Mouse (Mus musculus): ENCODE measurements around the gene Hnrnpd.

Hnrnpd gene

DNA sequence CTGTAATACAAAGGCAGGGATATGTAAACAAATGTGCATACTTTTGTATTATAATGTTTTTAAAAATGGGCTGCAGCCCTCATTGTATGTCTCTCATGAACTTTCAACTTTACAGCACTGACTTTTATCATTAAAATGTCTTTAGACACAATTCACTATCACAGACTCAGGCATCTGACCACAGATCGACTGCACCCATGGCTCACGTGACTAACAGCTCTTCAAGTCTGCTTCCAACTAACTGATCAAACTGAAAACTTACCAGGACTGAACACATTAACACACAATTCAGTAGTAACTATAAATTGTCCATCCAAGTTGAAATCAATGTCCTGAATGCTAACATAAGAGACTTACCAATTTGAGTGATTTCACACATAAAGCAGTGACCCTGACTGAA lies 18.8 kb downstream of the Hnrnpd start:
- no peak for DNase-seq (ENCODE audit: low read depth, low spot score)

DNA sequence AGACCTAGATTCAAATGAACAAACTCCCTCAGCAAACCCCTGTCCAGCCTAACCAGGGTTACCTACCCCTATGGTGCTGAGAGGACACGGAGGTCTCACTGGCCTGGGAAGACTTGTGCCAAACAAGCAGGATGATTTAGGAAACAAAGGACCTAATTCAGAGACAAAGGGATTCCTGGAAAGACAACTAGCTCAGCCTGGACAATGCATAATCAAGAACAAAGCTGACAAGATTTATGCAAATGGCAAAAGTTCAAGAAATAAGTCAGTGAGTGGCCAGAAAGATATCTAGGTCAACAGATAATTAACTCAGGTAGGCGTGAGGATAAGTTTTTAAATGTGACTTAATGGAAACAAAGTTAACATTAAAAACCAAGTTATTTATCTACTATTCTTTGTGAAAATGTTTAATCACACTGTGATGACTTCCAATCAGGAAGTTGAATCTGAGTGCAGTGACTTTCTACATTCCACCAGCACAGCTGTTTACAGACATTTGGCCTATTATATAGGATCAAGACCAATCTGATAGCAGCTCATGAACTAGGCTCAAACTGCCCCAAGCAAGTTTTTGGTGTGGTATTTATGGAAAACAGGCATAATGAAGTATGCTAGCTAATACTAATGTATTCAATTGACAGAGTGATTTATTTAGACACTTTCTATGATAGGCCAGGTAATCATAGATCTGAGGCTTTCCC lies 19.4 kb downstream of the Hnrnpd start:
- no peak for DNase-seq (ENCODE audit: low read depth, low spot score)

DNA sequence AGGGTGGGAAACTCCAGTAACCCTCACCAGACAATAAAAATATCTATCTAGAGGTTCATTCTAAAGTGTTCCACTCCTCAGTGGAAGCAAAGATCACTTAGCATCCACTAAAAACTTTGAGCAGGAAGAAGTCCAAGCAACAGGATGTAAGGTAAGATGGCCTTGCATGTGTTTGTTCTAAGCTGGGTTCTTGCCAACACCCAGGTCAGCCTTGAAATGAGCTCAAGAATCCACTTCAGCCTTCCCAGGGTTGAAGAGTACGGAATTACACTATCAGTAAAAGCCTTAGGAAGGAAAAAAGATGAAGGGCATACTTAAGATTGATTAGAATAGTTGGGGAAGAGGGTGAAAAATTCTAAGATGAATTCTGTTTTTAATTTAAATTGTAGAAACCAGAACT lies 20.1 kb downstream of the Hnrnpd start:
- no peak for DNase-seq (ENCODE audit: low read depth, low spot score)

DNA sequence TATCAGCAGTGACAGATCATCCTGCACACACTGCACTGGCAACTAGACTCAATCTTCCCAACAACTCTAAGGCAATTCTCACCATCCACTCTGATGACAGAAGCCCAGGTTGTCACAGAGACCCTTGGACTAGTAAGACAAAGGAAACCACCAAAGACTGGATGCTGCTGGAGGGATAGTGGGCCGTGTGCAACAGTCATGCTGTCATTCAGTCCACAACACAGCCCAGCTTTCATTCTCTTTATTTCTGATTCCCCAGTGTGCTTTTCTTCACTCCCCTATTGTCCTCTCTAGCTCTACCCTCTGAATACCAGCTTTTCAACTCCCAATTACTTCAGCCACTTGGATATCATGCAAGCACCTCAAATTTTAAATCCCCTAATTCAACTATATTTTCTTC lies 24.9 kb downstream of the Hnrnpd start:
- peak; percentile 37 for DNase-seq (ENCODE audit: low read depth, low spot score)

DNA sequence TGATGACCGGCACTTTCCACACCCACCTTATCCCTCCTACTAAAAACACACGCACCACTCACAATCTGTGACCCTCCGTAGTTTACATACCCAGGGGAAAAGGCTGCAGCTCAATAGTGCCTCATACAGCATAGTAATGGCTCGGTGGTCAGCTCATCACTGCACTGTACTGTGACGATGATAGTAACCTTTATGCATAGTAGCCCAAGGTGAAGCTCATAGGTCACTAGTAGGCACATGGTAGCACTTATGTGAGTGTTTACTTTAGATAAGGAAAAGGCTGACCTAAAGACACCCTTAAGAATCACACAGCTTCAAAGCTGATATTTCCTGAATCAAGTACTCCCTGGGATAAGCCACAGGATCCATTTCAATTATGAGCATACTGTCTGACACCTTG lies 26.2 kb downstream of the Hnrnpd start:
- DNase-seq (ENCODE audit: low read depth, low spot score), result no peak

DNA sequence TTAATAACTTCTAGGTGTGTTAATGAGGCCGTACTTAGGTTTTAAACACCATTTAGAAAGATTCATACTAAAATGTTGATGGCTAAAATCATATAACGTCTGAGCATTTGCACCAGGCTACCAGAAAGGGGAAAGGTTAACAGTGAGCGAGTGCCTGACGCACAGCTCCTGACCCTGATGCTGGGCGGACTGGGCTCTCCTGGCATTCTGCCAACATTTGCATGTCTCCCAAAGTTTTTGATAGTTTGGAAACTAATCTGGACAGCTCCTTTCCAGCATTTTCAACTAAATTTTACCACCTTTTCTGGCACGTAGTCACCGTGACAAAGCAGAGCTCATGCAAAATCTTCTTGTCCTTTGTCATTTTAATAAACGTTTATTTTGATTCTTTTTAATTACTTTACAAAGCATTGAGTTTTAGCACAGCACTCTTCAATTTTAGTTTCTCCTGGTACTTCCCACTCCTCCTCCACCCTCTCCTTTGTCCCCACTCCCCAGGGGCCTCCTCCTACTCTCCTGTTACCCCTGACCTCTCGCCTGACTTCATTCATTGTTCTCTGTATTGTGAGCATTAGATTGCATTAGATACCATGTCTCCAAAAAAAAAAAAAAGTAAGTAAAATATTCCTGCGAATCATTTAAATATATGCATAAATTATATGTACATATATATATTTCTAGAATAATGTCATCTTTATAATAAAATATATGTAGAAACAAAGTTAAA lies 36.8 kb downstream of the Hnrnpd start:
- DNase-seq (ENCODE audit: low read depth, low spot score), result peak; percentile 36

DNA sequence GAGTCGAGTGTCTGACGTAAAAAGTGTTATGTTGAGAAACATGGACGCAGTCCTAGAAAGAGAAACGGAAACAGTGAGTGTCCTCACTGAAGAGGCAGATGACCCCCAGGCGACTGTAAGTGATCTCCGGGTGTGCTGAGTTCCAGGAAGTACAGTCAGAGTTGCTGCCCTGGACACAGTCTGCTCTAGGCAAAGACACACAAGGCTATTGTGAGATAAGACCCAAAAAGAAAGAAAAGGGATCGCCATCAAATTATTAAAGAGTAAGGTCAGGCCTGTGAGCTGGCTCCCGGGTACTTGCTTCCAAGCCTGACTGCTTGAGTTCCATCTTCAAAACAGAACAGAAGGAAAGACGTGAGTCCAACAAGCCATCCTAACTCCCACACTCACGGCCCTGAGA lies 37.5 kb downstream of the Hnrnpd start:
- no peak for DNase-seq (ENCODE audit: low read depth, low spot score)

DNA sequence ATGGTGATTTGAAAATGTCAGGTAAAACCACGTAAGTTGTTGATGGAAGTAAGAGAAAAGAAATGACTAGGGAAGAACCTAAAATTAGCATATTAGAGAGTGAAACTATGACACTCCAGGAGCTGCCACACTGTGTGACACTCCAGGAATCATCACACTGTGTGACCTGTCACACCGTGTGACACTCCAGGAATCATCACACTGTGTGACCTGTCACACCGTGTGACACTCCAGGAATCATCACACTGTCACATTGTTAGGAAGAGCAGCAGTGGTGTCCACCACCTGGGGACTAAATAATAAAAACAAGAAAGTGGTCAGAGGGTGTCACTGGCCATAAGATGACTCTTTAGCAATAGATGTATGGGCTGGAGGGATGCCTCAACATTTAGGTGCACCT lies 39.3 kb downstream of the Hnrnpd start:
- DNase-seq (ENCODE audit: low read depth, low spot score), result no peak

DNA sequence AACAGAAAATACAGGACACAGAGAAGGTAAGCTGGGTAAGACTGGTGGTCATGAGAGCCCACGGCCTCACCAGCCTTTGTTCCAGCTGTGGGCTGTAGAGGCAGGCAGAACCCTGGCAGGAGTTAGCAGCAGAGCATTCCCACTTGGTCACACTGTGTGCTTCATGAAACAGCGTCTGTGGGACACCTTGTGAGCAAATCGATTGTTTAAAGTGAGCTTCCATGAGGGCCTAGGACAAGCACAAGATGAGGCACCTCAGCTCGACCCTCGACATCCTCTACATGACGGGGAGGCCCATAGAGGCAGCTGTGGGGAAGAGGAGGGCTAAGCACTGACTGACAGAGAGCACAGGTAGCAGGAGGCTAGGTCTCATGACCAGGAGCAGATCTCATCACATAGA lies 46.8 kb downstream of the Hnrnpd start:
- no peak for DNase-seq (ENCODE audit: low read depth, low spot score)

DNA sequence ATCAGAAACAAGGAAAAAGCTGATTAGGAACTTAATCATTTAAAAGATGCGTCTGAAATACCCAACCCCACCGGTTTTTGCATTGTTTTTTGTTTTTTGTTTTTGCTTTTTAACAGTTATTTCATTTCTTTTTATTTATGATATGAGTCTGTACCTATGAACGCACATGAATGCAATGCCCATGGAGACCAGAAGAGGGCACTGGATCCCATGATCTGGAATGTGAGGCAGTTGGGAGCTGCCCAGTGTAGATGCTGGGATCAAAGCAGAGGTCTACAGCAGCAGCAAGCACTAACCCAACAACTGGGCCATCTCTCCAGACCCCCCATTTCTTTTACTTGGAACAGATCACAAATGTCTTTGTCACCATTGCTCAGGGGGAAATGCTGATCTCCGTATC lies 50.8 kb downstream of the Hnrnpd start:
- DNase-seq (ENCODE audit: low read depth, low spot score), result peak; percentile 54

DNA sequence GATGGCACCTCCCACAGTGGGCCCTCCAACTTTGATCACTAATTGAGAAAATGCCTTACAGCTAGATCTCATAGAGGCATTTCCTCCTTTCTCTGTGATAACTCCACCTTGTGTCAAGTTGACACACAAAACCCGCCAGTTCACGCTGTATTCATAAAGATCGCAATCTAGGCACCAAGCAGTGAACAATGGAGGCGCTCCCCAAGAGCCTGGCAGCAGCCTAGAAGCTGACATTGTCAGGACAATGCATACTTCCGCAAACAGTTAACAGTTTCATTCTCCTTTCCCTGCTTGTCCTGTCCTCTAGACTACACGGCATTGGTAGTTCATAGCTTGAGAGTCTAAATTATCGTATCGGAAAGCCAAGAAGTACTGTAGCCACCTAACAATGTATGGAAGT lies 56.7 kb downstream of the Hnrnpd start:
- no peak for DNase-seq (ENCODE audit: low read depth, low spot score)

DNA sequence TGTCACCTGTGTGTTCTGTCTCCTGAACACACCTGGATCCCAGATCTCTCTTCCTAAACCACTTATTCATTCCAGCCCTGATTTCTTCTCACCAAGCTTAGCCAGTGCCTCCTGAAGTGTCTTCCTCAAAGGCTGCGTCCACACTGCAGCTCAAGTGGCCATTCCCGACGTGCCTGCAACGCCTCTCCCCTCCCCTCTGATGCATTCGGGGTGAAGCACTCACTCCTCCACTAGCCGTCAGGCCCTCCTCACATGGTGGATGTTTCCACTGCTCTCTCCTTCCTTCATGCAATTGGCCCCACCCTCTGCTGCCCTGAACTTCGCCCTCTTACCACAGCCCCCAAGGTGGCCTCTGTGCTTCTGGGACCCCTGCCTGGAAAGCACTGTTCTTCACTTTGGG lies 63.2 kb downstream of the Hnrnpd start:
- DNase-seq (ENCODE audit: low read depth, low spot score), result no peak

DNA sequence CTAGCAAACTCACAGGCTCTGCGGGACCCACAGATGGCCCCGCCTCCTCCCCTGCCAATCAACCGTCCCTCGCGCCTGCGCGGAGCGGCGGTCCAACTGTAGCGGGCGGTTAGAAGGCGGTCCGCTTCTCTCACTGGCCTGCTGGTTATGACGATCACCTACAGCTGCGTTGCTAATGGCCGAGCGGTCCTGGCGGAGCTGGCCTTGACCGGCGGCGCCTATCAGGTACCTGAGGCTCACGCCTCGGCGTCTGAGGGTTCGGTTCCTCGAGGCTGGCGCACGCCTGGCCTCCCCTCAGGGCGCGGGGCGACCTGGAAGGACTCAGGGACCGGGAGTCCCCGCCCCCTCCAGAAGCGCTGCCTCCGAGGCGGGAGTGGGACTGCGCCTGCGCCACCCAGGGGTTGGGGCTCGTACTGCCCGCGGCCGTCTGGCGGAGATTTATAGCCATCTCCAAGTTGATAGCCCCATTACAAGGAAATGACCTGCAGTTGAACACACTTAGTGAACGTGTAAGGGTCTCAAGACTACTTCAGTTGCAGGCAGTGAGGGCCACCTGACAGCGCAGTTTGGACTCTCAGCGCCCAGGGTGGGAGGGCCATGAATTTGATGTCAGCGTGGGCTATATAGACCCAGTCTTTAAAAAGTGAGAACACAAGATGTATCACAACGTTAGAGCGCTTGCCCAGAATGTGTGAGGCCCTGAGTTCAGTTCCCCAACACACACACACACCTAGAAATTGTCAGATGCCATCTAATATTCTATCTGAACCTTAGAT lies 72.4 kb downstream of the Hnrnpd start, which contains the start of gene Vamp9:
Vamp9 (plus strand) TSS at position 74 of the 776 bp plus-strand sequence.
- peak; percentile 96 for DNase-seq (ENCODE audit: low read depth, low spot score)
